Mouse (Mus musculus): ENCODE results near the gene Mettl23.
"Not testable (repeated sequence)": the region's sequence is repeated elsewhere in the genome, so short reads cannot be mapped to it uniquely, and the experiment has no call there.

Gene Mettl23

GRCm38 (mm10) chr11:116882446-116882845 is 39.4 kb downstream of the Mettl23 start:
- DNase-seq (ENCODE audit: low spot score in 2 of 2) = no peak

- DNase-seq (ENCODE audit: low spot score in 2 of 2) = no peak
Observed at GRCm38 (mm10) chr11:116884061-116884460, 41.0 kb downstream of the Mettl23 start.

GRCm38 (mm10) chr11:116885275-116886151 is 42.4 kb downstream of the Mettl23 start:
- peak; percentile 57 to 67 for DNase-seq (ENCODE audit: low spot score in 2 of 2)

GRCm38 (mm10) chr11:116887136-116887535 is 44.1 kb downstream of the Mettl23 start:
- no peak for DNase-seq (ENCODE audit: low spot score in 2 of 2)

- DNase-seq (ENCODE audit: low spot score in 2 of 2) = no peak
Observed at GRCm38 (mm10) chr11:116893532-116894442, 50.7 kb downstream of the Mettl23 start.

- no peak for DNase-seq (ENCODE audit: low spot score in 2 of 2)
Observed at GRCm38 (mm10) chr11:116895402-116895801, 52.3 kb downstream of the Mettl23 start.

GRCm38 (mm10) chr11:116899247-116899646 is 56.2 kb downstream of the Mettl23 start:
- no peak for DNase-seq (ENCODE audit: low spot score in 2 of 2)

GRCm38 (mm10) chr11:116902588-116902987 is 59.5 kb downstream of the Mettl23 start:
- DNase-seq (ENCODE audit: low spot score in 2 of 2) = not testable (repeated sequence)

All from spleen, postnatal 36 days (tissue).